Comparison of ENCODE assay signal across 21 mouse cellular contexts in genomic region chr5:31162462-31162861, GRCm38 (mm10). TPM values are rescaled to one million over a fixed set of nuclear protein-coding genes. Genes with fewer than 3 reads are reported as not detected.
"Had no signal": no experiment of that assay in that cellular context is flagged by ENCODE, and none has a peak within 500 bp of the region (broad histone marks: within the 10 kb centered on the region; RNA-seq: fewer than 3 reads in every experiment).

No protein-coding gene starts in this region.

- H3K27me3 ChIP-seq: neural tube, embryonic 15.5 days had no signal

- H3K9ac ChIP-seq: neural tube, embryonic 15.5 days had no signal

- DNase-seq: kidney, adult 11 months; kidney, adult 9 months; kidney, postnatal 10 days; kidney, postnatal 4 days; lung, adult 18-20 months; midbrain, embryonic 14.5 days; right cerebral cortex, adult 18-20 months; right cerebral cortex, postnatal 25 days; thymus, adult 18-20 months; thymus, postnatal 25 days had no signal

- H3K4me3 ChIP-seq: limb, embryonic 10.5 days; midbrain, embryonic 10.5 days; myocyte; neural tube, embryonic 15.5 days had no signal

- H3K9me3 ChIP-seq: limb, embryonic 10.5 days; midbrain, embryonic 10.5 days; neural tube, embryonic 15.5 days had no signal

- H3K27ac ChIP-seq: limb, embryonic 10.5 days; midbrain, embryonic 10.5 days; neural tube, embryonic 15.5 days had no signal

- H3K4me2 ChIP-seq: neural tube, embryonic 15.5 days had no signal

- H3K4me1 ChIP-seq: limb, embryonic 10.5 days; midbrain, embryonic 10.5 days; neural tube, embryonic 15.5 days had no signal

RNA-seq across cellular contexts. Expression of gene Ucn, which starts 23.8 kb away (rescaled TPM):
- total RNA-seq: layer of hippocampus, adult 8-10 months; layer of hippocampus, postnatal 14 days; megakaryocyte progenitor cell, adult 5-6 weeks had no signal
- polyA plus RNA-seq: limb, embryonic 10.5 days; lung, embryonic 16.5 days; midbrain, embryonic 10.5 days; midbrain, embryonic 14.5 days; neural tube, embryonic 11.5 days; neural tube, embryonic 15.5 days; small intestine, adult 2 months; urinary bladder, adult 2 months had no signal
